Mouse (Mus musculus): Measurements from ENCODE around the gene Fto.

DNA sequence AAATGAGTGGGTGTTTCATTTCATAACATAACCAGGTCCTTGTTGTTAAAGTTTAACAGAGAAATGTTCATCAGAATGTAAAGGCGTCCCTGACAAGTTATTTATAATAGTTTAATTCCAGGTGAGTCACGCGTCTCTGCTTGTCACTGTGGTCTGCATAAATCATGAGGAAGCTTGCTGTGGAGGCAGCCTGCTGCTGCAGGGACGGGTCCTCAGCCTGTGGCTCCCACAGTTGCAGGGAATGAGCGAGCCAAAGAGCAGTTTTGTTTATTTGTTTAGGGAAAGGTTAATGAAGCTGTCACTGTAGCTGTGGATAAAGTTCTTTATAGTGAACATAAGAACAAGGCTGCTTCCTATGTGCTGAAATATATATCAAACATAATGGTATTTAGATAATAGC lies 176.7 kb downstream of the Fto start:
- TF ChIP-seq EP300 (IDR thresholded peaks at IDR 0.05; ENCODE audit: low read depth) (no peak), CTCF (IDR thresholded peaks at IDR 0.05; ENCODE audit: low read depth) (no peak)
